Mouse (Mus musculus): ENCODE data around the gene Gm1043.

GRCm38 (mm10) chr5:37240550-37240949 is 155.4 kb downstream of the Gm1043 start:
- TF ChIP-seq POLR2A (IDR thresholded peaks at IDR 0.05; ENCODE audit: insufficient read depth, low read depth, low read length), result no peak
- no peak for TF ChIP-seq CTCF (IDR thresholded peaks at IDR 0.05; ENCODE audit: insufficient read depth, low read depth, low read length)
